Mouse (Mus musculus) urinary bladder, adult 2 months (tissue): Measurements from ENCODE around the gene Ikbip. TPM values are rescaled to one million over a fixed set of nuclear protein-coding genes. Genes with fewer than 3 reads are reported as not detected.
A peak's percentile ranks its signal among the peaks of the same experiment; 100 is the strongest.

ENCODE experiments used
- DNase-seq: peaks from one replicate; pipeline ENCODE4 v3.0.0; 2022; ENCODE audit warnings: low spot score
- polyA plus RNA-seq: library from polyadenylated mRNA; depleted of rRNA; stranded (reverse); fragments of >200 nt; gene quantifications from 2 replicates; pipeline ENCODE4 v1.2.3, GENCODE M21; 2012; rRNA removed

Ikbip gene
- polyA plus RNA-seq: 42.1 and 42.5 TPM in 2 replicates

DNA sequence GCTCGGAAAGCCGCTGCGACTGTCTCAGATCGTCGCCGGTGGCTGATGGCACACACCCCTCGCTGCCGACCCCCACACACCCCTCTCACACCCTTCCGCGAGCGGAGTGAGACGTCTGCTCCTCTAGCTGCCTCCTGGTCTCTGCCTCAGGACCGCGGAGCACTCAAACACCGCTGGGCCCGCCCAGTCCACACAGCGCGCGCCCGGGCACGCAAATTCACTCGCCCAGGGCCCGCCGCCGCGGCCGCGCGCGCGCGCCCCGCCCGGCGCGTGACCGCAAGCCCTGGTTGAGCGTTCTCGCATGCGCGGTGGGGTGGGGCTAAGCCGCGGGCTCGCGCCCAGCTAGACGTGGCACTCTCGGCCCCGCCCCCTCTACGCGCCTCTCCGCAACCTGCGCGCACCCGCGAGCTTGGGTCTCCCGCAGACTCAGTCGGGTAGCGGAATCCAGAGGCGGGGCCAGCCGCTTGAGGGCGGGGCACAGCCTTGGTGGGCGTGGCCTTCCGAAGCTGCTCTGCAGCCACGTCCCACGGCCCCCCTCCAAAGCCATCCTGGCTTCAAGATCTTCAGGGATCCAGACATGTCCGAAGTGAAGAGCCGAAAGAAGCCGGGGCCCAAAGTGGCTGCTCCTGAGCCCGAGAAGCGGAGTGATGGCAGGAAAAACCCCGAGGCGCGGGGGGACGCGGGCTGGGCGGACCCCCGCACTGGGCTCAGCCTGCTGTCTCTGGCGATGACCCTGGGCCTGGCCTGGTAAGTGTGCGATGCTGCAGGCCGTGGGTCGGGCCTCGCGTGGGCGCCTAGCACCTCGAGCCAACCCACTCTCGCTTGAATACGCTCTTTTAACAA lies at the start of gene Ikbip, which contains the start of gene Apaf1:
Gene Ikbip, plus strand, starts transcription at position 391 of the 843 bp plus-strand sequence.
Gene Apaf1, minus strand, starts transcription at position 221 of the 843 bp plus-strand sequence.
- peak; percentile 100 for DNase-seq

DNA sequence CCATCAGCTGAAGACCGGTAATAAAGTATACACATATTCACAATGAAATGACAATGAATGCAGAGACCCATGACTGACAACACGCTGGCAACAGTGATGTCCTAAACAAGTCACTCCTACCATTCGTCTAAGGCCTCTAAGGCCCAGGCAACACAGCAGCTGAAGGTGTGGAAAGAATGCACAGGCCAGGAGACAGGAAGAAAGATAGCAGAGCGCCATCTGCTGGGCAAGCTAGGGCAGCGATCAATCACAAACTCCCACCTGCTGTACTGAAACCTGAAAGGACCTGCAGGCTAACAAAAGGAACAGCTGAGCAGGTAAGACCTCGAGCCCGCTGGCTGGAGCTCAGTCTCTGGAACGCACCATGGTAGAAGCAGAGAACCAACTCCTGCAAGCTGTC lies 48.8 kb upstream of the Ikbip start:
- peak; percentile 30 for DNase-seq

DNA sequence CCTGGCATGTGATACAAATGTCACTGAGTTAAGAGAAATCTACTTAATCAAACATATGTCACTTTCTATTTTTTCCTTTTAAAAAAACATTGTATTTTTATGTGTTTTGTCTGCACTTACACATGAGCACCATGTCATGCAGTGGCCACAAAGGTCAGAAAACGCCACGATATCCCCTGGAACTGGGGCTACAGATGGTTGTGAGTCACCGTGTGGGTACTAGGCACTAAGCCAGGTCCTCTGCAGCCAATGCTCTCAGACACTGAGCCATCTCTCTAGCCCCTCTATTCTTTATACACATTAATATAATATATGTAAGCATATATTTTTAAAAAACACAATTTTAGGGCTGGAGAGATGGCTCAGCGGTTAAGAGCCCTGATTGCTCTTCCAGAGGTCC lies 33.0 kb upstream of the Ikbip start:
- no peak for DNase-seq

DNA sequence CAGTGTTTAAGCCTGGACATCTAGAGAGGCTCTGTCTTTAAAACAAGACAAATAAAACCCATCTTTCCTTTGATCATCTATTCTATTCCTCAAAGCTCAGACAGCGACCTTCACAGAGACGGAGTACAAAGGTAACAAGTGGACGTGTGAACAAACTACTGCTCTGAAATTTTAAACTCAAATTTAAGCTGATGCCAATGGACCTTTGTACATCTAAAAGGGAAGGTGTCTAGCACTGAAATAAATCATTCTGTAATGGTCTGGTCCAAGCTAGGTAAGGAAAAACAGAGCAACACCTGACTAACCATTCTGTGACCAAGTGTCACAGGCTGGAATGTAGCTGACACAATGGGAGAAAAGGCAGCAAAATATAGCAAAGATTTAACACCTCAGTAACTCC lies 31.6 kb upstream of the Ikbip start:
- DNase-seq: no peak

DNA sequence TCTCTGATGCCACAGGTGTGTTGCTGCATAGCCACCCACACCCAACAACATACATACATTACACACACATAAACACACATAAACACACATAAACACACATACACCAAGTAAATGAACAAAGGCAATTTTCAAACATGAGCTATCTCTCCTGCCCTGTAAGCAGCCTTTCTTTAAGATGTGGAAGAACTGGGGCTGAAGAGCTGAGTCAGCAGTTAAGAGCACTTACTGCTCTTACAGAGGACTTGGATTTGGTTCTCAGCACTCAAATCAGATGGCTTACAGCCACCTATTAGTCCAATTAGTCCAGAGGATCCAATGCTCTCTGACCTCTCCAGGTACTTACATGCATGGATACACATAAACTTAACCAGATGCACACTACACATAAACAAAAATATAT lies 30.0 kb upstream of the Ikbip start:
- DNase-seq: no peak

DNA sequence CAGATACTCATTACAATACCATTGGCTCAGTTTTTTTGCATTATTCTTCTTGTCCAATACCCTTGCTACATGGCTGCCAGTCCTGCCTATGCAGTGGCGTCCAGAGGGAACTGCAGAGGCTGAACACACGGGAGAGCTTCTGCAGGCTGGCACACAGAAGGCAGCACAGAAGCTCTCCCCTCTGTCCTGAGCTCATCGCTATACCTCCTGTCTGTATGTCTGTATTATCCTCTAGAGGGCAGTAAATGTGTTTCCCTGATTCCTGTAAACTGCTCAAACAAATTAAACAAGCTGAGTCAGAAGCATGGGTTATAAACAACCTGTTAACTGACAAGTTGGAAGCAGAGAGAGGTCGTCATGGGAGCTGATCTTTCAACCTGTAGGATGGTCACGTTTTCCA lies 22.0 kb upstream of the Ikbip start:
- no peak for DNase-seq

DNA sequence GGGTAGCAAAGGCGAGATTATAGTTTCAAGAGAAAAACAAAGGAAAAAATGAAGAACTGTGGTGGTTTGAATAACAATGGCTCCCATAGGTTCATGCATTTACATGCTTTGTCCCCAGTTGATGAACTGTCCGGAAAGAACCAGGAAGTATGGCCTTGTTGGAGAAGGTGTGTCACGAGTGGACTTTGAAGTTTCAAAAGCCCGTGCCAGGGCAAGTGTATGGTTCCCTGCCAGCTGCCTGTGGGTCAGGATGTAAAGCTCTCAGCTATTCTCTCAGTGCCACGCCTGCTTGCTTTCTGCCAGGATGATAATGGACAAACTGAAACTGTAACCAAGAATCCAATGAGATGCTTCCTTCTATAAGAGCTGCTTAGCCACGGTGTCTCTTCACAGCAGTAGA lies 20.4 kb upstream of the Ikbip start:
- no peak for DNase-seq

DNA sequence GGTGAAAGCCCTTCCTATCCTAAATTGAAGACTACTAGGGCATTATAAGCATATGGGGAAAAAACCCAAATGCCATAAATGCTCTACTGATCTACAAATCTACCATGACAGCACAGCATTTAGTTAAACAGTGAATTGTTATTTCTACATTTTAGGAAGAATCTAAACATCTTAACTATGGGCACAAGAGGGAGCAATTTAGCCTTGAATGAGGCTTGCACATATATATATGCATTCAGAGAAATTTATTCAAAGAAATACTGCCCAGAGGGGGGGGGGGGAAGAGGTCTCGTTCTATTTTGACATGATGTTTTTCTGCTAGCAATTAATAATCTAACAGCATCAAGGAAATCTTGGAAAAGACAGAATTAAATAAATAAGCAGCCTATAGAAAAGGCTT lies 11.0 kb upstream of the Ikbip start:
- DNase-seq: no peak

DNA sequence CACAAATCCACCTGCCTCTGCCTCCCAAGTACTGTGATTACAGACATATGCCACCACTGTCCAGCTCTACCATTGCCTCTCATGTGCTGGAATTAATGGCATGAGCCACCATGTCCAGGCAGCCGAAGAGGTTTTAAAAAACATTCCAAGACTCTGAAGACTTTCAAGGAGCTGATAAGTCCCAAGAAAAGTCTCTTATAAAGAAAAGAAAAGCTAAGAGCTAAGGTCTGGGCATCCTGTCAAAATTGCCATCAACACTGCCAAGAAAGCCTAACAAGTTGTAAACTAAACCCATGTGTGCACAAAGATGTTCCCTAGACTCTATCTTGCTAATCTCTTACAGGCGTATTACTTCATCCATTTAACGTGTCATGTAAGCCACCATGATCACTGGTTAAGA lies 9.4 kb upstream of the Ikbip start:
- no peak for DNase-seq

DNA sequence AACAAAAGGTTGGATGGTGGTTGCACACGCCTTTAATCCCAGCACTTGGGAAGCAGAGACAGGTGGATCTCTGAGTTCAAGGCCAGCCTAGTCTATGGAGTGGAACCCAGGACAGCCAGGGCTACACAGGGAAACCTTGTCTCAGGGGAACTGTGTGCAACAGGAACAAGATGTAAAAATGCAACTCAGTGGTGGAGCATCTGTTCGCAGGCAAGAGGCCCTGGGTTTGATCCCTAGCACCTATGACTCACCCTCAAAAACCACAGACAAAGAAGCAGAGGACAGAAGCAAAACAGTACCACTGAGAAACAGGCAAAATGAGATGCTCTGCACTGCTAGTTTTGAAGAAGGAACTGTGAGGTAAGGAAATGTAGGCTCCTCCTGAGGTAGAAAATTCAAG lies 6.1 kb upstream of the Ikbip start:
- no peak for DNase-seq

DNA sequence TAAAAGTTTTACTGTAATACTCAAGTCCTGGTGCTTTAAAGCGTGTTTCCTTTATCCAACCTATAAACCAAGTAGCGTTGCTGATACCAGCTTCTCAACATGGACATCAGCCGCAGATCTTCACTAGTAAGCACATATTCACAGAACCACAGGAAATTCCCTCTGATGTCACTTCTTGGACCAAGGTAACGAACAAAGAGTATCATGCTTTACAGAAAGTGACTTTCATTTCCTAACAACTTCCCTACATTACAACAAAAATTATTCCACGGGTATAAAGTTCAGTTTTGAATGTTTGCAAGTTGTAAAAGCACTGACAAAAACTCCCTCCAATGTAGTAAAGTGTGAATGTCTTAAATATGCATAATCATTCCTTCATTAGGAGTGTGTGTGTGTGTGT lies 2.2 kb upstream of the Ikbip start:
- DNase-seq: no peak

DNA sequence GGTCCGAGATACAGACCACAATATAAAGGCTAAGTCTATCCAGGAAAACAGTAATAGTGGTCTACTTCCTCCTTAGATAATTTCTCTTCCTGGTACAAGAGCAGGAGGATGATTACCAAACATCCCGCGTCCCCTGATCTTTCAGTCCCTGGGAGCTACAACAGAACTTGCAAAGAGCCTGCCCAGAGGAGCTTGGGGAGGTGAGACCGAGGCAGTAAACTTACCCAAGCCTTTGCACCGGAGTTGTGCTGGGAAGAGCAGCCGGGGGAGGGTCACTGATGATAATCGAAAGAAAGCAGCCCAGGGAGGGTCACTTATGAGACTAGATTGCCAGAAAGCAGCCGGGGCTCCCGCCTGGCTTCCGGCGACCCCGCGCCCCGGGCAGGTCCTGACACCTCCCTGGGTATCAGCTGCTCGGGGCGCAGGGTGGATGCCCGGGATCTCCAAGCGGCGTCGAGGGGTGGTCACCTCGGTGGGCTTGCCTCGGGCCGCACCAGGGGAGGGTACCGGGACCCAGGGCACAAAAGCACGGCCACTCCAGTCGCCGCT lies 707 bp upstream of the Ikbip start:
- DNase-seq: no peak

DNA sequence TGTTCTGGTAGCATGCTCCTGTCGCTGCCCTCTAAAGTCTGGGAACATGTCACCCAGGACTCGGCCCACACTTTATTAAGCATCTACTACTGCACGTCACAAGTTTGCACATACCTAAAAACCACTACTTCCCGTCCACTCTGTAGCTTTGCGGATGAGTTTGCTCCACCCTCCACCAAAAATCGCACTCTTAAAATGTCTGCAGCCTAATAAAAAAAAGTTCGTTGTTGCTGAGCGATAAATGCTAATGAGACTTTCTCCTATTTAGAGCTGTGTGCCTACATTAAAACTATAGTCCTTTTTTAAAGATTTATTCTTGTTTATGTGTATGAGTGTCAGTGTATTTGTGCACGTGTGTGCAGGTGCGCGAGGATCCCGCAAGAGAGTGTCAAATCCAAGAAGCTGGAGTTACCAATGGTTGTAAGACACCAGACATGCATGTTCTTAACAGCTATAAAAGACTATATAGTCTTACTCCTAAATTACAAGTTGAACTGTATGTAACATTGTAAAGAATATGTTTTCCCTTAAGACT lies 720 bp downstream of the Ikbip start:
- no peak for DNase-seq

DNA sequence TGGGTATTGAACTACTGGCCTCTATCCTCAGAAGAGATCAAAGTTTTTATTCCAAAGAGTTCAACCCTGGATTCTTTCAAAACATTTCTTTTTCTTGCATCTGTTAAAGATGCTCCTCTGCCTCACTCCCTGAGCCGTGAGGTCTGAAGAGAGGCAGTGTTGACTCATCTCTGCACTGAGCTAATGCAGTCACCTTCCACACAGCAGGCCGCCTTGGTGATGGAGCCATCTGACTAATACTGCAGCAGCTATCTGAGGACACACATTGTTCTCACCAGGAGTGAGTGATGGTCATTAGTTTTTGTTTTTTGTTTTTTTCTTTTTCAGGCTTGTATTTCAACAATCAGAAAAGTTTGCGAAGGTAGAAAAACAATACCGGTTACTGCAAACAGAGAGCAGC lies 10.1 kb downstream of the Ikbip start:
- no peak for DNase-seq

DNA sequence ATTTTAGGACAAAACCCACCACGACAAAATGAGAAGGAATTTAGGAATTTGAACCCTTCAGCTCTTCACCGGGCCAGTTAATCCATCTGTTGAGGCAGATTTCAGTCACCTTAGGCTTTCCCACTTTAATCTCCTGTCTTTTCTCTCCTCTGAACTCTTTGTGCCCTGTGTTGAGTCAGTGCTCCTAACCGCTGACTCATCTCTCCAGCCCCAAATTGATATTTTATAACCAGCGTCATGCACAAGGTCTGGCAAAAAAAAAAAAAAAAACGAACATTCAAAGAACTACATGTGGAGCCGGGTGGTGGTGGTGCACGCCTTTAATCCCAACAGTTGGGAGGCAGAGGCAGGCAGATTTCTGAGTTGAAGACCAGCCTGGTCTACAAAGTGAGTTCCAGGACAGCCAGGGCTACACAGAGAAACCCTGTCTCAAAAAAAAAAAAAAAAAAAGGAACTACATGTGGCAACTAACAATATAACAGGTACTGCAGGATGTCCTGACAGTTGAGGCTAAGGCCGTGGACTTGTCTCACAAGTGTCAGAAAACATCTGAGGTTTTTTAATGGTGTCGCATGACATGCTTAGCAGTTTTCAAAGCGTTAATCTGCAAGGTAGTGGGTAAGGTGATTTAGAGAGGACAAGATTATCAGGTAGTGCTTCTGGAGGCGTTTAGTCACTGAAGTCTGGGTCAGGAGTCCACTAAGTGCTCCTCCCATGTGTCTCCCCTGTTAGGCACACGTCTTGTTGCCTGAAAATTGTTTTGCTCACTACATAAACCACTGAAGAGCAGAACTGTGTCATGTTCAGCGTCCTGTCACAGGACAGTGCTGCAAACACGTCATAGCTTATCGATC lies 11.7 kb downstream of the Ikbip start:
- DNase-seq: no peak

DNA sequence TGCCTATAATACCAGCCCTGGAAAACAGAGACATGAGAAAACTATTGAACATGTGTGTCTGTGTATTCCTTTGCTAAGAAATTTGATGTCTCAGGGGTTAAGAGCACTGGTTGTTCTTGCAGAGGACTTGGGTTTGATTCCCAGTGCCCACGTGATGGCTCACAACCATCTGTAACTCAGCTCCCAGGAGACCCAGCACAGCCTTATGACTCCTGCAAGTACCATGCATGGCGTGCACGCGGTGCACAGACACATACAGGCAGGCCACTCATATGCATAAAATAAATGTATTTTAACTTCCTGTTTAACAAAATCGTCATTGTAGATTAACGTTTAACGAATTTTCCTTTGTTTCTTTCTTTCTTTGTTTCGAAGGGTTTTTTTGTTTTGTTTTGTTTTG lies 15.3 kb downstream of the Ikbip start:
- no peak for DNase-seq

DNA sequence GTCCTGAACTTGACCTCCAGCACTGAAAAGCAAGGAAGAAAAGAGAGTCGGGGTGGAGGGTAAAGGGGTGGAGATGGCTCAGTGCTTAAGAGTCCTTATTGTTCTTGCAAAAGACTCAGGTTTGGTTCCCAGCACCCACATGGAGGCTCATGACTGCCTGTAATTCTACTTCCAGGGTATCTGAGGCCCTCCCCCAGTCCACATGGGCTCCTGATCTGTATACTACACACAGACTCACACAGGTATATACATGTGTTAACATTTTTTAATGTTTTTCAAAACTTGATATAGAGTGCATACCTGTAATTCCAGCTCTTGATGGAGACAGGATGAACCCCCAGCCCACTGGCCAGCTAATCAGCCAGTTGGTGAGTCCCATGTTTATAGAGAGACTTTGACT lies 17.4 kb downstream of the Ikbip start:
- no peak for DNase-seq

DNA sequence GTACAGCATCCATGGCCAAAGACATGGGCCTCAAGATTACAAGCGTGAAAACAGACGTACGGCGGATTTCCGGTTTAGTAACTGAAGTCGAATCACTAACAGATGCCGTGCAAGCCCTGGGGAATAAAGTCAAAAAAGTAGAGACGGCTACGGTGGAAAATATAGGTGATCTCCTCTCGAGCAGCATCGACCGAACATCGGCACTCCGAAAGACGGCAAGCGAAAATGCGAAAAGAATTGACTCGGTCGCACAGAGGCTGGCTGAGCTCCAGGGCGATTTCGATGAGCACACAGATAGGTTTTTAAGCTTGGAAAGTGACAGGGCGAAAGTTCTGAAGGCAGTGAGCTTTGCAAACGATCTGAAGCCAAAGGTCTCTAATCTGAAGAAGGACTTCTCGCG lies 19.2 kb downstream of the Ikbip start:
- no peak for DNase-seq

DNA sequence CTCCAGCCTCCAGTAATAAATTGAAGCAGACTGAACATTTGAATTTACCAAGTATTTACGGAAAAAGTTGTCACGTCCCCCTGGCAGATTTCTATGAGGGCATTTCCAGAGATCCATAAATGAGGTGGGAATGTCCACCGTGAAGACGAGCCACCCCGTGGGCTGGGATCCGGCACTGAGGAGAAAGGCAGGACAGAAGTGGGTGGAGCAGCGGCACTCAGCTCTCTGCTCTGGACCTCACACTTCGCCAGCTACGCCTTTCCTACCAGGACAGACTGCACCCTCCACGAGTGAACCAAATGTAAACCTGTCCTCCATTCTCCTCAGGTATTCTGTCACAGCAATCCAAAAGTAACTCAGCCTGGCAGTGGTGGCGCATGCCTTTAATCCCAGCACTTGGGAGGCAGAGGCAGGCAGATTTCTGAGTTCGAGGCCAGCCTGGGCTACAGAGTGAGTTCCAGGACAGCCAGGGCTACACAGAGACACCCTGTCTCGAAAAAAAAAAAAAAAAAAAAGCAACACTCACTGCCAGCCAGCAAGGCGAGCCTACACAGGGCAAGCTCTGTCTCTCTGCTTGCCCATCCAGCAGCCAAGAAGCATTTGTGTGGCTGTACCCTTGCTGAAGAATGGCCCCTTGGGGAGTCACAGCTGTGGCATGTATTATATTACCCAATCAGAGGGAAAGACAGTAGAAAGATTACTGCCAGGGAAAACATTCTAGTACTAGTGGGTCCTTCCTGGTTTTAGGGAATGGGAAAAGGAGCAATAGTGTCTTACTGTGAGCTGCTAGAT lies 20.3 kb downstream of the Ikbip start:
- no peak for DNase-seq

DNA sequence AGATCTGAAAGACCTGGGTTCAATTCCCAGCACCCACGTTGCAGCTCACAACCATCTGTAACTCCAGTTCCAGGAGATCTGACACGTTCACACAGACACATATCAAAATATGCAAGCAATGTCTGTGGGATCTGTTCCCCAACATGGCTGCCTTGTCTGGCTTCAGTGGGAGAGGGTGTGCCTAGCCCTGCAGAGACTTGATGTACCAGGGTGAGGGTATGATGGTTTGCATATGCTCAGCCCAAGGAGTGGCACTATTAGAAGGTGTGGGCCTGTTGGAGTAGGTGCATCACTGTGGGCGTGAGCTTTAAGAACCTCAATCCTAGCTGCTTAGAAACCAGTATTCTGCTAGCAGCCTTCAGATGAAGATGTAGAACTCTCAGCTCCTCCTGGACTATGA lies 23.2 kb downstream of the Ikbip start:
- no peak for DNase-seq

DNA sequence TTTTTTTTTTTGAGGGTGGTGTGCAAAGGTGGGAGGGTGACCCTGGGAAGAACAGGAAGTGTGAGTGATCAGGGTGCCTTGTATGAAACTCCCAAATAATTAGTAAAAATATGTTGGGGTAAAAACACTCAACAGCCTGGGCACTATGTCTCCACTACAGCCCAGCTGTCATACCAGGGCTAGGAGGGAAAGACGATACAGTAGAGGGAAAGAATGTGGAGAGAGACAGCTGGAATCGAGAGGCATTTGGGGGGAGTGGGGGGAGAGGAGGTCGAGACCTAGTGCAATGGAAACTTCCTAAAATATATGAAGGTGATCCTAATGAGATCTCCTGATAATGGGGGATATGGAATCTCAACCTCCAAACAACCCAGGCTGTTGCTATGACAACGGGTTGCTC lies 27.1 kb downstream of the Ikbip start:
- DNase-seq: no peak

DNA sequence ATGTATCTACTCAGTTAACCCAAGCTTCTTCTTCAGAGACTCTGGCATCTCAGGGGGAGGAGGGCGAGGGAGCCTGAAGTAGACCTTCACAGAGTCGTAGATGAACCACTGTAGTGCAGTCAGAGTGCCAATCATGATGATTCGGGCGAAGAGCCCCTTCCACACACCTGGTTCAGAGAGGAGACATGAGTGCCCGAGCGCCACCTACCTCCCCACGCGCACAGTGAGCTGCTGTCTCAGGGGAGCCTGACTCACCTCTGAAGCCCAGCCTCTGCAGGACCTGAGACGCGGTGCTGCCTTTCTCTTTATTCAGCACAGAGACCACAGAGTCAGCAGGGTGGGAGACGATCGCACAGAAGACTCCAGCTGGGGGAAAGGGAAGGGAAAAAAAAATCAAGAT lies 34.2 kb downstream of the Ikbip start:
- DNase-seq: no peak
